Mouse (Mus musculus): ENCODE data around the gene Klf14. TPM values are rescaled to one million over a fixed set of nuclear protein-coding genes. Genes with fewer than 3 reads are reported as not detected.

Gene Klf14
- polyA plus RNA-seq (2012; fragmentation: generic; extraction: Trizol) = not detected

DNA sequence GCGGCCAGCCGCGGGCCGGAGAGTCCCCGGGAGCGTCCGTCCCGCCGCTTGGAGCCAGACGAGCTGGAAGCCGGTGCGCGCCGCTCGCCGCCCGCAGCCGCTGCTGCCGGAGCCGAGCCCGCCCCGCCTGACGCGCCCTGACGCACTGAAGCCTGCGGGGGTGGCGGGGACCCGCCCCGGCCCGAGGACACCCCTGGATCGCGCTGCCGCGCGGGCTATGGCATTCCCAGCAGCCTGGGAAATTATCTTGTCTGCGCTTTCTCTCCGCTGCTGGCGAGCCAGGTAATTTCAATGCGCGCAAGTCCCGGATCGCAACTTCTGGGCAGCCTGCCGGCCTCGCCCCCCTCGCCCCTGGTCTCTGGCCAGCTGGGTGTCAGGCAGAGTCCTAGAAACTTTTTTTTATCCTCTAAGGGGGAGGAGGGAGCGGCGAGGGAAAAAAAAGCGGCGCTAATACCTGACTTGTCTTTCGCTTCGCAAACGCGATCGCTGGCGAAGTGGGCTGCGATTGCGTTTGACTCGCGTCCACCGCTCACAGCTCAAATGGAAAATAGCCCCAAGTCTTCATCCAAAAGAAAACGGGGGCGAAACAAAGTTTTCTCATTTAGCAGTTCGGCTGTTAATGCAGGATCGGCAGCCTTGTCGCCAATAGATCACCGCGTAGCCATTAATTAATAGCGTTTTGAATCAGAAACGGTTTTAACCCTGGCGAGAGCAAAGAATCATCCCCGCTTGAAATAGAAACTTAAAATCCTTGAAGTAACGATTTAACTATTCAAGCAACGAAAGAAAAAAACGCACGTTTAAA, at the start of gene Klf14:
Gene Klf14 (minus strand): TSS at position 343 of the 805 bp plus-strand sequence.
- no peak within 1 kb of the TSS for H3ac ChIP-seq (ENCODE audit: control insufficient read depth, insufficient read length)
- no peak within 1 kb of the TSS for H3K4me2 ChIP-seq (ENCODE audit: low read depth)
- no peak within 1 kb of the TSS for H3K4me3 ChIP-seq
- H3K79me2 ChIP-seq (ENCODE audit: control insufficient read depth, insufficient read depth) = no peaks in the 10 kb centered on the region
- H3K27me3 ChIP-seq (ENCODE audit: control insufficient read depth, insufficient read depth, insufficient read length) = peaks cover 9% of the 10 kb centered on the region
- TF ChIP-seq TCF3 (IDR thresholded peaks at IDR 0.05; ENCODE audit: insufficient read length, low read depth) = no peak
- TF ChIP-seq REST (IDR thresholded peaks at IDR 0.05; ENCODE audit: insufficient read depth, insufficient read length) = no peak
- TF ChIP-seq POLR2A (IDR thresholded peaks at IDR 0.05; ENCODE audit: insufficient read length, low read depth) = no peak
- TF ChIP-seq CEBPB (IDR thresholded peaks at IDR 0.05; ENCODE audit: insufficient read depth, poor library complexity, severe bottlenecking) = no peak
- TF ChIP-seq E2F4 (IDR thresholded peaks at IDR 0.05; ENCODE audit: insufficient read depth) = no peak
- no peak for TF ChIP-seq MYOD1 (IDR thresholded peaks at IDR 0.05; ENCODE audit: control insufficient read depth in 1 of 3, insufficient read length in 2 of 3, low read depth in 2 of 3)
- no peak for TF ChIP-seq MYOG (IDR thresholded peaks at IDR 0.05; ENCODE audit: control insufficient read depth in 1 of 3, insufficient read depth in 1 of 3, insufficient read length in 2 of 3, low read depth in 2 of 3)
- TF ChIP-seq POLR2AphosphoS2 (IDR thresholded peaks at IDR 0.05; ENCODE audit: insufficient read length, low read depth) = no peak
- TF ChIP-seq SRF (IDR thresholded peaks at IDR 0.05; ENCODE audit: control insufficient read depth, insufficient read length, low read depth) = no peak
- TF ChIP-seq MAX (IDR thresholded peaks at IDR 0.05; ENCODE audit: low read depth) = no peak
- TF ChIP-seq TCF12 (IDR thresholded peaks at IDR 0.05; ENCODE audit: insufficient read depth, poor library complexity, severe bottlenecking) = no peak
- no peak for TF ChIP-seq USF1 (IDR thresholded peaks at IDR 0.05; ENCODE audit: low read depth)
- H3K36me3 ChIP-seq (ENCODE audit: control insufficient read depth, insufficient read depth) = no peaks in the 10 kb centered on the region

DNA sequence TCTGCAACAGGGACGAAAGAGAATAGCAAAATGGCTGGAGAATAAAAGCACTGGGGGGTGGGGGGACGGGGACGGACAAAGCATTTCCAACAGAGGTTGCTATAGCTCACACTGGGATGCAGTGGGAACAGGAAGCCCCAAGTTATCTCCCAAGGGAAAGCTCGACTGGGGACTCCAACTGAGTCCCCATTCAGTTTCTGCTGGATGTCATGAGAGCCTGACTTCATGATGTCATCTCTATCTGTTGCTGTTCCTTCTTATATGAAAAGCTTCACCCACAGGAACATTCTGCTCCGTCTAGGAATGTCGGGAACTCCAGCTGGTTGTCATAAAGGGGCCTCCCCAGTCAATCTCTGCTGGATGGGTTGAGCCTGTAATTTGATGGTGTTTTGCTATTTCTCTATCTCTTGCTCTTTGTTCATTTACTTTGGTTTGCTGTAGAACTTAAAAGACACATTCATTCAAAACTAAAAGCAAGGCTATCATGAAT, 47.3 kb upstream of the Klf14 start:
- Histone ChIP-seq H3K4me2 (ENCODE audit: low read depth) (no peak overlapping the region), H3ac (ENCODE audit: control insufficient read depth, insufficient read length) (no peak overlapping the region), H3K36me3 (ENCODE audit: control insufficient read depth, insufficient read depth) (no peaks in the 10 kb centered on the region), H3K27me3 (ENCODE audit: control insufficient read depth, insufficient read depth, insufficient read length) (peaks cover 5% of the 10 kb centered on the region), H3K79me2 (ENCODE audit: control insufficient read depth, insufficient read depth) (no peaks in the 10 kb centered on the region), H3K4me3 (no peak overlapping the region)
- TF ChIP-seq SRF (IDR thresholded peaks at IDR 0.05; ENCODE audit: control insufficient read depth, insufficient read length, low read depth) (no peak), POLR2AphosphoS2 (IDR thresholded peaks at IDR 0.05; ENCODE audit: insufficient read length, low read depth) (no peak), USF1 (IDR thresholded peaks at IDR 0.05; ENCODE audit: low read depth) (no peak), MAX (IDR thresholded peaks at IDR 0.05; ENCODE audit: low read depth) (no peak), MYOG (IDR thresholded peaks at IDR 0.05; ENCODE audit: control insufficient read depth in 1 of 3, insufficient read depth in 1 of 3, insufficient read length in 2 of 3, low read depth in 2 of 3) (no peak), POLR2A (IDR thresholded peaks at IDR 0.05; ENCODE audit: insufficient read length, low read depth) (no peak), CEBPB (IDR thresholded peaks at IDR 0.05; ENCODE audit: insufficient read depth, poor library complexity, severe bottlenecking) (no peak), E2F4 (IDR thresholded peaks at IDR 0.05; ENCODE audit: insufficient read depth) (no peak), MYOD1 (IDR thresholded peaks at IDR 0.05; ENCODE audit: control insufficient read depth in 1 of 3, insufficient read length in 2 of 3, low read depth in 2 of 3) (no peak), TCF3 (IDR thresholded peaks at IDR 0.05; ENCODE audit: insufficient read length, low read depth) (no peak), REST (IDR thresholded peaks at IDR 0.05; ENCODE audit: insufficient read depth, insufficient read length) (no peak), TCF12 (IDR thresholded peaks at IDR 0.05; ENCODE audit: insufficient read depth, poor library complexity, severe bottlenecking) (no peak)

DNA sequence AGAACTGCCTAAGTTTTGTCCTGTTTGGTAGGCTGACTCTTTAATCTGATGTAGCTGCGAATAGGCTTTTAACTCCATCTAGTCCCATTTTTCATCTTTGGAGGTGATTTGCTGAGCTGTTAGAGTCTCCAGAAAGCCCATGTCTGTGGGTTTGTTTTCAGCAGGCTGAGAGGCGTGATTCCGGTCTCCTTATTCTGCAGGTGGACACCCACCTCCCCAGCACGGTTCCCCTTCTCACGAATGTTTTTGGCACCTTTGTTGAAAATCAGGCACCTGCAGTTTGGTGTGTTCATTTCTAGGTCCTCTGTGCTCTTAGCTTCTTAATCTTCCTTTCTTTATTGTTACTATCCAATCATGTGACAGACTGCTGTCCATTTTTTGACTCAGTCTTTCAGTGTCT, 27.5 kb upstream of the Klf14 start:
- peaks cover 15% of the 10 kb centered on the region for H3K27me3 ChIP-seq (ENCODE audit: control insufficient read depth, insufficient read depth, insufficient read length)
- no peak overlapping the region for H3ac ChIP-seq (ENCODE audit: control insufficient read depth, insufficient read length)
- TF ChIP-seq MYOG (IDR thresholded peaks at IDR 0.05; ENCODE audit: control insufficient read depth in 1 of 3, insufficient read depth in 1 of 3, insufficient read length in 2 of 3, low read depth in 2 of 3) (no peak), USF1 (IDR thresholded peaks at IDR 0.05; ENCODE audit: low read depth) (no peak), TCF3 (IDR thresholded peaks at IDR 0.05; ENCODE audit: insufficient read length, low read depth) (no peak), REST (IDR thresholded peaks at IDR 0.05; ENCODE audit: insufficient read depth, insufficient read length) (no peak), SRF (IDR thresholded peaks at IDR 0.05; ENCODE audit: control insufficient read depth, insufficient read length, low read depth) (no peak), POLR2AphosphoS2 (IDR thresholded peaks at IDR 0.05; ENCODE audit: insufficient read length, low read depth) (no peak), TCF12 (IDR thresholded peaks at IDR 0.05; ENCODE audit: insufficient read depth, poor library complexity, severe bottlenecking) (no peak), MYOD1 (IDR thresholded peaks at IDR 0.05; ENCODE audit: control insufficient read depth in 1 of 3, insufficient read length in 2 of 3, low read depth in 2 of 3) (no peak), CEBPB (IDR thresholded peaks at IDR 0.05; ENCODE audit: insufficient read depth, poor library complexity, severe bottlenecking) (no peak), MAX (IDR thresholded peaks at IDR 0.05; ENCODE audit: low read depth) (no peak)
- H3K36me3 ChIP-seq (ENCODE audit: control insufficient read depth, insufficient read depth) = no peaks in the 10 kb centered on the region
- no peak overlapping the region for H3K4me3 ChIP-seq
- H3K79me2 ChIP-seq (ENCODE audit: control insufficient read depth, insufficient read depth) = no peaks in the 10 kb centered on the region
- no peak overlapping the region for H3K4me2 ChIP-seq (ENCODE audit: low read depth)

- no peak overlapping the region for H3K4me3 ChIP-seq
- H3K79me2 ChIP-seq (ENCODE audit: control insufficient read depth, insufficient read depth) = no peaks in the 10 kb centered on the region
- no peak for TF ChIP-seq USF1 (IDR thresholded peaks at IDR 0.05; ENCODE audit: low read depth)
- TF ChIP-seq SRF (IDR thresholded peaks at IDR 0.05; ENCODE audit: control insufficient read depth, insufficient read length, low read depth) = no peak
- no peak overlapping the region for H3ac ChIP-seq (ENCODE audit: control insufficient read depth, insufficient read length)
- no peaks in the 10 kb centered on the region for H3K27me3 ChIP-seq (ENCODE audit: control insufficient read depth, insufficient read depth, insufficient read length)
- no peaks in the 10 kb centered on the region for H3K36me3 ChIP-seq (ENCODE audit: control insufficient read depth, insufficient read depth)
- H3K4me2 ChIP-seq (ENCODE audit: low read depth) = no peak overlapping the region
These were observed 24.1 kb upstream of the Klf14 start for GRCm38 (mm10) chr6:30983021-30983420.

Data from myocyte (in vitro differentiated cells).